Mouse (Mus musculus): ENCODE measurements around the gene Rhbdl3. TPM values are rescaled to one million over a fixed set of nuclear protein-coding genes. Genes with fewer than 3 reads are reported as not detected.

Rhbdl3 gene
- polyA plus RNA-seq (2014; fragmentation: Nextera tagmentation; extraction: Ambion mirVana), result 3.8 and 6.5 TPM in 2 replicates

- peak within 1 kb of the TSS; percentile 62 for H3K27ac ChIP-seq (ENCODE audit: low read depth, low read length)
- peak; percentile 60 for ATAC-seq (ENCODE audit: low read depth)
- H3K9ac ChIP-seq (replicated peaks; ENCODE audit: low read depth, low read length), result peak within 1 kb of the TSS; percentile 74
- peak within 1 kb of the TSS; percentile 99 for H3K4me2 ChIP-seq (ENCODE audit: low read depth, low read length)
- H3K4me1 ChIP-seq (ENCODE audit: control insufficient read depth, insufficient read depth, low read length), result peaks cover 17% of the 10 kb centered on the region
- H3K9me3 ChIP-seq (ENCODE audit: control insufficient read depth, low read length), result no peaks in the 10 kb centered on the region
- WGBS, result under 1% methylated on average over 66 of the region's 81 CpGs
- peak within 1 kb of the TSS; percentile 73 for H3K4me3 ChIP-seq (ENCODE audit: low read depth, low read length)
- no peaks in the 10 kb centered on the region for H3K27me3 ChIP-seq (ENCODE audit: control insufficient read depth, insufficient read depth, low read length)
- H3K36me3 ChIP-seq (ENCODE audit: control insufficient read depth, insufficient read depth, low read length), result no peaks in the 10 kb centered on the region
These were observed at the start of gene Rhbdl3 for GRCm38 (mm10) chr11:80300551-80301315. Gene Rhbdl3, plus strand, starts transcription at chr11:80300912.

- 96% methylated on average over 8 of the region's 8 CpGs for WGBS
- no peaks in the 10 kb centered on the region for H3K27me3 ChIP-seq (ENCODE audit: control insufficient read depth, insufficient read depth, low read length)
- ATAC-seq (ENCODE audit: low read depth), result no peak
- no peaks in the 10 kb centered on the region for H3K4me1 ChIP-seq (ENCODE audit: control insufficient read depth, insufficient read depth, low read length)
- no peak overlapping the region for H3K4me3 ChIP-seq (ENCODE audit: low read depth, low read length)
- H3K9me3 ChIP-seq (ENCODE audit: control insufficient read depth, low read length), result no peaks in the 10 kb centered on the region
- peaks cover 20% of the 10 kb centered on the region for H3K36me3 ChIP-seq (ENCODE audit: control insufficient read depth, insufficient read depth, low read length)
- no peak overlapping the region for H3K9ac ChIP-seq (replicated peaks; ENCODE audit: low read depth, low read length)
- no peak overlapping the region for H3K27ac ChIP-seq (ENCODE audit: low read depth, low read length)
- H3K4me2 ChIP-seq (ENCODE audit: low read depth, low read length), result no peak overlapping the region
These were observed 36.6 kb upstream of the Rhbdl3 start for GRCm38 (mm10) chr11:80264137-80264536.

GRCm38 (mm10) chr11:80271096-80271495 is 29.6 kb upstream of the Rhbdl3 start:
- no peak overlapping the region for H3K27ac ChIP-seq (ENCODE audit: low read depth, low read length)
- H3K9ac ChIP-seq (replicated peaks; ENCODE audit: low read depth, low read length), result no peak overlapping the region
- H3K4me3 ChIP-seq (ENCODE audit: low read depth, low read length), result no peak overlapping the region
- no peaks in the 10 kb centered on the region for H3K4me1 ChIP-seq (ENCODE audit: control insufficient read depth, insufficient read depth, low read length)
- 87% methylated on average over 5 of the region's 5 CpGs for WGBS
- H3K4me2 ChIP-seq (ENCODE audit: low read depth, low read length), result no peak overlapping the region
- ATAC-seq (ENCODE audit: low read depth), result no peak
- H3K9me3 ChIP-seq (ENCODE audit: control insufficient read depth, low read length), result no peaks in the 10 kb centered on the region
- H3K36me3 ChIP-seq (ENCODE audit: control insufficient read depth, insufficient read depth, low read length), result peaks cover 4% of the 10 kb centered on the region
- no peaks in the 10 kb centered on the region for H3K27me3 ChIP-seq (ENCODE audit: control insufficient read depth, insufficient read depth, low read length)

GRCm38 (mm10) chr11:80275011-80275410 is 25.7 kb upstream of the Rhbdl3 start:
- Histone ChIP-seq H3K36me3 (ENCODE audit: control insufficient read depth, insufficient read depth, low read length) (no peaks in the 10 kb centered on the region), H3K4me3 (ENCODE audit: low read depth, low read length) (no peak overlapping the region), H3K9me3 (ENCODE audit: control insufficient read depth, low read length) (no peaks in the 10 kb centered on the region), H3K4me1 (ENCODE audit: control insufficient read depth, insufficient read depth, low read length) (no peaks in the 10 kb centered on the region), H3K4me2 (ENCODE audit: low read depth, low read length) (no peak overlapping the region), H3K9ac (replicated peaks; ENCODE audit: low read depth, low read length) (no peak overlapping the region), H3K27ac (ENCODE audit: low read depth, low read length) (no peak overlapping the region), H3K27me3 (ENCODE audit: control insufficient read depth, insufficient read depth, low read length) (no peaks in the 10 kb centered on the region)
- no peak for ATAC-seq (ENCODE audit: low read depth)
- 61% methylated on average over 3 of the region's 3 CpGs for WGBS

GRCm38 (mm10) chr11:80278054-80278453 is 22.7 kb upstream of the Rhbdl3 start:
- Histone ChIP-seq H3K36me3 (ENCODE audit: control insufficient read depth, insufficient read depth, low read length) (no peaks in the 10 kb centered on the region), H3K9ac (replicated peaks; ENCODE audit: low read depth, low read length) (no peak overlapping the region), H3K27ac (ENCODE audit: low read depth, low read length) (no peak overlapping the region), H3K4me3 (ENCODE audit: low read depth, low read length) (no peak overlapping the region), H3K27me3 (ENCODE audit: control insufficient read depth, insufficient read depth, low read length) (no peaks in the 10 kb centered on the region), H3K4me1 (ENCODE audit: control insufficient read depth, insufficient read depth, low read length) (no peaks in the 10 kb centered on the region), H3K9me3 (ENCODE audit: control insufficient read depth, low read length) (no peaks in the 10 kb centered on the region), H3K4me2 (ENCODE audit: low read depth, low read length) (no peak overlapping the region)
- 67% methylated on average over 2 of the region's 2 CpGs for WGBS
- ATAC-seq (ENCODE audit: low read depth), result no peak

GRCm38 (mm10) chr11:80283786-80284185 is 16.9 kb upstream of the Rhbdl3 start:
- no peaks in the 10 kb centered on the region for H3K4me1 ChIP-seq (ENCODE audit: control insufficient read depth, insufficient read depth, low read length)
- H3K27me3 ChIP-seq (ENCODE audit: control insufficient read depth, insufficient read depth, low read length), result no peaks in the 10 kb centered on the region
- no peak for ATAC-seq (ENCODE audit: low read depth)
- H3K4me2 ChIP-seq (ENCODE audit: low read depth, low read length), result no peak overlapping the region
- WGBS, result 67% methylated on average over 3 of the region's 3 CpGs
- H3K9ac ChIP-seq (replicated peaks; ENCODE audit: low read depth, low read length), result no peak overlapping the region
- no peak overlapping the region for H3K27ac ChIP-seq (ENCODE audit: low read depth, low read length)
- H3K36me3 ChIP-seq (ENCODE audit: control insufficient read depth, insufficient read depth, low read length), result no peaks in the 10 kb centered on the region
- no peaks in the 10 kb centered on the region for H3K9me3 ChIP-seq (ENCODE audit: control insufficient read depth, low read length)
- no peak overlapping the region for H3K4me3 ChIP-seq (ENCODE audit: low read depth, low read length)

GRCm38 (mm10) chr11:80284641-80285040 is 16.1 kb upstream of the Rhbdl3 start:
- Histone ChIP-seq H3K4me1 (ENCODE audit: control insufficient read depth, insufficient read depth, low read length) (peaks cover 3% of the 10 kb centered on the region; the same call in 1 of the 2 replicates), H3K9ac (replicated peaks; ENCODE audit: low read depth, low read length) (no peak overlapping the region), H3K4me2 (ENCODE audit: low read depth, low read length) (no peak overlapping the region), H3K9me3 (ENCODE audit: control insufficient read depth, low read length) (no peaks in the 10 kb centered on the region), H3K4me3 (ENCODE audit: low read depth, low read length) (no peak overlapping the region), H3K27ac (ENCODE audit: low read depth, low read length) (no peak overlapping the region), H3K27me3 (ENCODE audit: control insufficient read depth, insufficient read depth, low read length) (no peaks in the 10 kb centered on the region), H3K36me3 (ENCODE audit: control insufficient read depth, insufficient read depth, low read length) (no peaks in the 10 kb centered on the region)
- ATAC-seq (ENCODE audit: low read depth), result no peak
- 60% methylated on average over 6 of the region's 6 CpGs for WGBS

GRCm38 (mm10) chr11:80287150-80287549 is 13.6 kb upstream of the Rhbdl3 start:
- no peaks in the 10 kb centered on the region for H3K9me3 ChIP-seq (ENCODE audit: control insufficient read depth, low read length)
- H3K4me2 ChIP-seq (ENCODE audit: low read depth, low read length), result no peak overlapping the region
- 20% methylated on average over 5 of the region's 5 CpGs for WGBS
- no peaks in the 10 kb centered on the region for H3K27me3 ChIP-seq (ENCODE audit: control insufficient read depth, insufficient read depth, low read length)
- ATAC-seq (ENCODE audit: low read depth), result no peak
- H3K9ac ChIP-seq (replicated peaks; ENCODE audit: low read depth, low read length), result no peak overlapping the region
- H3K36me3 ChIP-seq (ENCODE audit: control insufficient read depth, insufficient read depth, low read length), result no peaks in the 10 kb centered on the region
- no peak overlapping the region for H3K4me3 ChIP-seq (ENCODE audit: low read depth, low read length)
- no peak overlapping the region for H3K27ac ChIP-seq (ENCODE audit: low read depth, low read length)
- H3K4me1 ChIP-seq (ENCODE audit: control insufficient read depth, insufficient read depth, low read length), result peaks cover 10% of the 10 kb centered on the region

GRCm38 (mm10) chr11:80289701-80290445 is 10.8 kb upstream of the Rhbdl3 start:
- Histone ChIP-seq H3K4me2 (ENCODE audit: low read depth, low read length) (peak overlapping the region; percentile 56), H3K27ac (ENCODE audit: low read depth, low read length) (peak overlapping the region; percentile 87), H3K4me1 (ENCODE audit: control insufficient read depth, insufficient read depth, low read length) (peaks cover 15% of the 10 kb centered on the region), H3K9me3 (ENCODE audit: control insufficient read depth, low read length) (no peaks in the 10 kb centered on the region), H3K27me3 (ENCODE audit: control insufficient read depth, insufficient read depth, low read length) (no peaks in the 10 kb centered on the region), H3K9ac (replicated peaks; ENCODE audit: low read depth, low read length) (peak overlapping the region; percentile 51), H3K4me3 (ENCODE audit: low read depth, low read length) (peak overlapping the region; percentile 28), H3K36me3 (ENCODE audit: control insufficient read depth, insufficient read depth, low read length) (no peaks in the 10 kb centered on the region)
- under 1% methylated on average over 23 of the region's 23 CpGs for WGBS
- peak; percentile 83 for ATAC-seq (ENCODE audit: low read depth)

Data from neural tube, embryonic 14.5 days (tissue).